Mouse (Mus musculus) testis, adult 2 months (tissue): Measurements from ENCODE around the gene Matk. TPM values are rescaled to one million over a fixed set of nuclear protein-coding genes. Genes with fewer than 3 reads are reported as not detected.

Experiments
- H3K27ac ChIP-seq: fragments of 200-500 bp; 2 replicates; pipeline ENCODE4 v1.5.1; 2012; ENCODE audit warnings: low read depth, low read length; ENCODE audit not compliant: control insufficient read depth, insufficient read depth
- H3K27me3 ChIP-seq: fragments of 200-500 bp; 2 replicates; pipeline ENCODE4 v1.6.1; 2012; ENCODE audit warnings: mild to moderate bottlenecking, low read length, moderate library complexity; ENCODE audit not compliant: control insufficient read depth, insufficient read depth
- H3K36me3 ChIP-seq: fragments of 200-500 bp; 2 replicates; pipeline ENCODE4 v1.6.1; 2012; ENCODE audit warnings: mild to moderate bottlenecking, low read length; ENCODE audit not compliant: control insufficient read depth, insufficient read depth
- H3K4me1 ChIP-seq: fragments of 200-500 bp; 2 replicates; pipeline ENCODE4 v1.6.1; 2012; ENCODE audit warnings: low read length; ENCODE audit not compliant: control insufficient read depth, insufficient read depth
- H3K4me3 ChIP-seq: fragments of 200-500 bp; 2 replicates; pipeline ENCODE4 v1.5.1; 2012; ENCODE audit warnings: low read depth, mild to moderate bottlenecking, low read length, moderate library complexity, mixed read lengths; ENCODE audit not compliant: control insufficient read depth
- CTCF ChIP-seq: fragments of 200-500 bp; IDR thresholded peaks from 2 replicates; pipeline ENCODE4 v1.5.1; 2012; ENCODE audit warnings: low read depth, mild to moderate bottlenecking, inconsistent platforms, low read length, moderate library complexity; ENCODE audit not compliant: control insufficient read depth, insufficient read depth, insufficient replicate concordance
- POLR2A ChIP-seq: fragments of 200-500 bp; IDR thresholded peaks from 2 replicates; pipeline ENCODE4 v1.6.1; 2012; ENCODE audit warnings: low read depth, mild to moderate bottlenecking, inconsistent platforms, low read length, moderate library complexity; ENCODE audit not compliant: control insufficient read depth
- polyA plus RNA-seq: library from polyadenylated mRNA; depleted of rRNA; stranded (reverse); fragments of >200 nt; gene quantifications from 2 replicates; pipeline ENCODE4 v1.2.3, GENCODE M21; 2012

The Matk gene
- polyA plus RNA-seq, 1 experiment = 3.0 TPM

GRCm38 (mm10) chr10:81277676-81278075 lies 24.9 kb downstream of the Matk start:
- no peaks in the 10 kb centered on the region for H3K36me3 ChIP-seq
- no peaks in the 10 kb centered on the region; the same call in 1 of the 2 replicates for H3K27me3 ChIP-seq
- H3K4me3 ChIP-seq = no peak overlapping the region
- H3K4me1 ChIP-seq = peaks cover 26% of the 10 kb centered on the region
- TF ChIP-seq CTCF = no peak
- TF ChIP-seq POLR2A = no peak
- H3K27ac ChIP-seq = no peak overlapping the region

DNA sequence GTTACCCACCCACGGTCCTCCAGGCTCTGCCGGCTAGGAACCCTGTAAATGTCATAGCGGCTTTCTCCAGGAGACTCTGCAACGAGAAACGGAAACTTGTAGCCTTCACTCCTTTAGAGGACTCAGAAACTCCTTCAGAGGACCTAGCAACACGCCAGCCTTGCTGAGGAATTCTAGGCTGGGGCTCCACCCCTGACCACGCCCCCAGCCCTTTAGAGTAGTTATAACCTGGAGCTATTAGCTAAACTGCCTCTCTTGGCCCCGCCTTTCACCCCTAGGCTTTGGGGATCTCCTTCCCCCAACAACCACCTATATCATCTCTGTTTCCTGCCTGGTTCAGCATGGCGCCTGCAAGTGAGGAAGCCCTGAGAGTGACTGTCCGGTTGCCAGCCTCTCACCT lies 26.8 kb downstream of the Matk start:
- no peak for TF ChIP-seq CTCF
- TF ChIP-seq POLR2A = no peak
- no peak overlapping the region for H3K27ac ChIP-seq
- peaks cover 26% of the 10 kb centered on the region for H3K4me1 ChIP-seq
- no peaks in the 10 kb centered on the region; the same call in 1 of the 2 replicates for H3K27me3 ChIP-seq
- no peaks in the 10 kb centered on the region for H3K36me3 ChIP-seq
- H3K4me3 ChIP-seq = no peak overlapping the region

DNA sequence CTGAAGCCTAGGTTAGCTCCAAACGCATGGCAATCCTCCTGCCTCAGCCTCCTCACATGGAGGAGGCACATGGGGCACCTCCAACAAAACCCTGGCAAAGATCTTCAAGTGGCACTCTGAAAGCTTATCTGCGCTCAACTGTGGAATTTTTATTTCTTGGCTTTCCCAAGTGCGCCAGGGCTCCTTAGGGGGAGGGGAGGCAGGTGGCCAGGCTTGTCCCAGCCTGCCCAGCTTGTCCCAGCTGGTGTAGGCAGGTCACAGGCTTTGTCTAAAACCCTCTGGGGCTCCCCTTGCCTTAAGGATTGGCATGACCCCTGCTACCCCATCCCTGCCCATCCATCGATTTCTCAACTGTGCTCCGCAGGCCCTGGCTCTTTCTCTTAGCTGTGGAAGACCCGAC lies 31.5 kb downstream of the Matk start:
- Histone ChIP-seq H3K27me3 (no peaks in the 10 kb centered on the region), H3K36me3 (no peaks in the 10 kb centered on the region), H3K4me1 (peaks cover 31% of the 10 kb centered on the region), H3K27ac (no peak overlapping the region), H3K4me3 (no peak overlapping the region)
- TF ChIP-seq POLR2A (no peak), CTCF (no peak)

DNA sequence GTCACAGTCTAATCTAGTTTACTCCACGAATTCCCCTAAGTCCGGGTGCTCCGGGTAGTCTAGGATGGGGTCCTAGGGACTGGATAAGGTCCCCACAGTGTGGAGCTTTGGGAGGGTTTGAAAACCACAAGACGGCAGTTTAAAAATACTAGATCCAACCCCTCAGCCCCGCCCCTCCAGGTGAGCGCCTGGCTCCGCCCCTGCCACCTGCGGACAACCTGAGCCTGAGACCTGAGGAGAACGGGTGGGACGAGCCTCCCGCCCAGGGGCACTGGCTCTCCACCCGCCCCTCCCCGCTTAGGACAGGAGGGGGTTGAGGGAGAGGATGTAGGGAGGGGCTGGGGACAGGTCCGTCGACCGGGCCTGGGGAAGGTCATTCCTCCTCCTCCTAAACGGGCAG lies 32.0 kb downstream of the Matk start:
- Histone ChIP-seq H3K27ac (no peak overlapping the region), H3K4me3 (no peak overlapping the region), H3K27me3 (no peaks in the 10 kb centered on the region), H3K36me3 (no peaks in the 10 kb centered on the region), H3K4me1 (peaks cover 30% of the 10 kb centered on the region)
- TF ChIP-seq CTCF (no peak), POLR2A (no peak)

DNA sequence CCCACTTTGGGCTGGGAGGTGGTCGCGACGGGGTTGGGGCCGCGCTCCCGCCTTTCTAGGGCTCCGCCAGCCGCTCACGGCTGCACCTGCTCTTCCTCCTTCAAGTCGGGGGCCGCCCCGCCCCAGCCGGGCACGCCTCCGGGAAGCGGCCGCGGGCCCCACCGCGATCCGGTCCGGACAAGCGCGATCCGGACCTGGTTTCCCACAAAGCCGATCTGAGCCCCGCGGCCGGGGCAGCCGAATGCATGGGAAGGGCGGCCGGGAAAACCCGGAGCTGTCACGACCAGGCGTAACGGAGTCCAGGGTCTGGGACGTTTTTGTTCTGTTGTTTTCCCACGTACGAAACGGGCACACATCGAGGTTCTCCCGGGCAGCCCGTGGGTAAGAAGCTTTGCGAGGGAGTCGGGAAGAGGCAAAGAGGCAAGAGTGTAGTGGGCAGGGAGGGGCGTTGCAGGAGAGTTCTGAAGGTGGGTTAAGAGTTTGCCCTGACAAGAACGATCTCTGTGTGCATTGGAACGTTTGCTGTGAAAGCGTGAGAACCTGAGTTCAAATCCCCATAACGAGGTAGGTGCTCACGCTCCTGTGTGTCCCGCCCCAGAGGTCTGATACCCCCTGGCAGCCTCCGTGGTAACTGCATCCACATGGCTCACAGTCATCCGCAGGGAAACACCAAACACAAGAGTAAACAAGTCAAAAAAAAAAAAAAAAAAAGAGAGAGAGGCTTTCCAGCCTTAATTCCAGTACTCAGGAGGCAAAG lies 33.1 kb downstream of the Matk start:
- peaks cover 24% of the 10 kb centered on the region for H3K4me1 ChIP-seq
- H3K27ac ChIP-seq = no peak overlapping the region
- H3K27me3 ChIP-seq = no peaks in the 10 kb centered on the region
- H3K4me3 ChIP-seq = peak overlapping the region; percentile 69
- H3K36me3 ChIP-seq = no peaks in the 10 kb centered on the region
- TF ChIP-seq POLR2A (no peak), CTCF (no peak)

GRCm38 (mm10) chr10:81286586-81286985 lies 33.9 kb downstream of the Matk start:
- no peak overlapping the region for H3K4me3 ChIP-seq
- no peaks in the 10 kb centered on the region for H3K36me3 ChIP-seq
- no peak for TF ChIP-seq POLR2A
- TF ChIP-seq CTCF = no peak
- peaks cover 17% of the 10 kb centered on the region for H3K4me1 ChIP-seq
- no peaks in the 10 kb centered on the region for H3K27me3 ChIP-seq
- H3K27ac ChIP-seq = no peak overlapping the region

DNA sequence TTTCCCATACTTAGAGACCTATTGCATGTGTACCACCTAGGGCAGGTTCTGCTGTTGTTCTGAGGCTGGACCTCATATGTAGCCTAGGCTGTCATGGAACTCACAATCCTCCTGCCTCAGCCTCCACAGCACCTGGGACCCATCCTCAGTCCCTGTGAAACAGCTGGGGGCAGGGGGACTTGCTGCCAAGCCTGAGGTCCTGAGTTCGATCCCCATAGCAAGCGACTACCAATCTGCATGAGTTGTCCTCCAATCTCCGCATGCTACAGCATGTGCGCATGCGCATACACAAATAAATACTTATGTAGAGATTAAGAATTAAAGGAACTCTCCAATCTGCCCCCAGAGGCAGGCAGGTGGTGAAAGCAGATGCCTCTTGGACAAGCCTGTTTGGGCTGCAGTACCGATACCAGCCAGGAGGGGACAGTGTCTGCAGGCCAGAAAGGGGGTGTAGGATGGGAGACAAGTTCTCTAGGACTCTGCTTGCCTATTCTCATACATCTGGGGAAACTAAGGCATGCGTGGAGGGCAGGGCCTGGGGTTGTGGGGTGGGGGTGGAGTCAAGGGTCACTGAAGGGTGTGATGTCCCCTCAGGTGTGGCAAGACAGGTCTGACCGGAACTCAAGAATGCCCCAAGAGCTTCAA lies 34.9 kb downstream of the Matk start:
- no peaks in the 10 kb centered on the region for H3K36me3 ChIP-seq
- TF ChIP-seq POLR2A = no peak
- TF ChIP-seq CTCF = peak; percentile 95
- no peak overlapping the region for H3K27ac ChIP-seq
- peaks cover 20% of the 10 kb centered on the region for H3K4me1 ChIP-seq
- H3K27me3 ChIP-seq = no peaks in the 10 kb centered on the region
- no peak overlapping the region for H3K4me3 ChIP-seq
